Mouse (Mus musculus): ENCODE results near the gene Cav3. TPM values are rescaled to one million over a fixed set of nuclear protein-coding genes. Genes with fewer than 3 reads are reported as not detected.

Cav3 gene
- polyA plus RNA-seq, 1 experiment from 2014 or later = not detected

Other genes starting within 250 kb of the Cav3 start
- 16.2 and 16.7 TPM in 2 replicates for gene Lmcd1, start 185.7 kb upstream of the Cav3 start, polyA plus RNA-seq (2014; fragmentation: Nextera tagmentation; extraction: Ambion mirVana)
- gene Ssu2, start 71.5 kb upstream of the Cav3 start, polyA plus RNA-seq (2014; fragmentation: Nextera tagmentation; extraction: Ambion mirVana) = 0.11 TPM in 1 of 2 replicates, not detected in the other
- gene Oxtr, start 30.4 kb downstream of the Cav3 start, polyA plus RNA-seq (2014; fragmentation: Nextera tagmentation; extraction: Ambion mirVana) = 0.39 and 0.70 TPM in 2 replicates
- 18.4 and 19.5 TPM in 2 replicates for gene Rad18, start 237.2 kb downstream of the Cav3 start, polyA plus RNA-seq (2014; fragmentation: Nextera tagmentation; extraction: Ambion mirVana)